Mouse (Mus musculus): ENCODE data around the gene Akap6. TPM values are rescaled to one million over a fixed set of nuclear protein-coding genes. Genes with fewer than 3 reads are reported as not detected.

Gene Akap6
- total and polyA plus RNA-seq, 3 experiments = not detected

GRCm38 (mm10) chr12:53032762-53033161 lies 333.6 kb downstream of the Akap6 start:
- Histone ChIP-seq H3K4me3 (ENCODE audit: control insufficient read depth in 1 of 2, insufficient read depth in 1 of 2, low read depth in 2 of 2, low read length in 2 of 2) (no peak overlapping the region), H3K36me3 (ENCODE audit: control insufficient read depth in 1 of 2, insufficient read depth in 2 of 2, low read length in 2 of 2) (no peaks in the 10 kb centered on the region), H3K4me1 (ENCODE audit: control insufficient read depth in 1 of 2, insufficient read depth in 2 of 2, low read length in 2 of 2) (no peaks in the 10 kb centered on the region), H3K9ac (ENCODE audit: control insufficient read depth, low read depth, low read length, poor library complexity, severe bottlenecking) (no peak overlapping the region), H3K9me3 (replicated peaks; ENCODE audit: insufficient read depth, low read length) (no peaks in the 10 kb centered on the region), H3K27ac (ENCODE audit: control insufficient read depth, low read depth, low read length) (no peak overlapping the region), H3K27me3 (ENCODE audit: control insufficient read depth in 1 of 2, insufficient read depth in 2 of 2, low read length in 2 of 2) (no peaks in the 10 kb centered on the region), H3K79me2 (ENCODE audit: control insufficient read depth, insufficient read depth, low read length, poor library complexity) (no peaks in the 10 kb centered on the region)
- TF ChIP-seq MAFK (IDR thresholded peaks at IDR 0.05; ENCODE audit: borderline replicate concordance, low read depth, low read length) = no peak
- no peak for TF ChIP-seq HCFC1 (IDR thresholded peaks at IDR 0.05; ENCODE audit: low read depth, low read length)
- TF ChIP-seq TAL1 (IDR thresholded peaks at IDR 0.05; ENCODE audit: low read length) = no peak
- TF ChIP-seq BHLHE40 (IDR thresholded peaks at IDR 0.05; ENCODE audit: borderline replicate concordance, low read depth, low read length) = no peak
- TF ChIP-seq CHD2 (IDR thresholded peaks at IDR 0.05; ENCODE audit: low read length) = no peak
- TF ChIP-seq CHD1 (IDR thresholded peaks at IDR 0.05; ENCODE audit: low read depth, low read length) = no peak
- no peak for TF ChIP-seq MYC (IDR thresholded peaks at IDR 0.05; ENCODE audit: low read depth, low read length)
- TF ChIP-seq MAZ (IDR thresholded peaks at IDR 0.05; ENCODE audit: low read depth, low read length) = no peak
- TF ChIP-seq USF2 (IDR thresholded peaks at IDR 0.05; ENCODE audit: borderline replicate concordance in 1 of 2, insufficient read depth in 1 of 2, low read depth in 1 of 2, low read length in 2 of 2) = no peak
- no peak for TF ChIP-seq MEF2A (IDR thresholded peaks at IDR 0.05; ENCODE audit: extremely low read depth, insufficient replicate concordance, low read depth, low read length, poor library complexity, severe bottlenecking)
- no peak for TF ChIP-seq TBP (IDR thresholded peaks at IDR 0.05; ENCODE audit: low read depth, low read length)
- no peak for DNase-seq (ENCODE audit: low read depth, low spot score)

GRCm38 (mm10) chr12:53033404-53033913 lies 334.3 kb downstream of the Akap6 start:
- DNase-seq (ENCODE audit: low read depth, low spot score) = no peak
- Histone ChIP-seq H3K79me2 (ENCODE audit: control insufficient read depth, insufficient read depth, low read length, poor library complexity) (no peaks in the 10 kb centered on the region), H3K27ac (ENCODE audit: control insufficient read depth, low read depth, low read length) (no peak overlapping the region), H3K9ac (ENCODE audit: control insufficient read depth, low read depth, low read length, poor library complexity, severe bottlenecking) (no peak overlapping the region), H3K4me3 (ENCODE audit: control insufficient read depth in 1 of 2, insufficient read depth in 1 of 2, low read depth in 2 of 2, low read length in 2 of 2) (no peak overlapping the region), H3K27me3 (ENCODE audit: control insufficient read depth in 1 of 2, insufficient read depth in 2 of 2, low read length in 2 of 2) (no peaks in the 10 kb centered on the region), H3K36me3 (ENCODE audit: control insufficient read depth in 1 of 2, insufficient read depth in 2 of 2, low read length in 2 of 2) (no peaks in the 10 kb centered on the region), H3K4me1 (ENCODE audit: control insufficient read depth in 1 of 2, insufficient read depth in 2 of 2, low read length in 2 of 2) (no peaks in the 10 kb centered on the region), H3K9me3 (replicated peaks; ENCODE audit: insufficient read depth, low read length) (no peaks in the 10 kb centered on the region)
- TF ChIP-seq POLR2AphosphoS5 (IDR thresholded peaks at IDR 0.05; ENCODE audit: borderline replicate concordance, low read depth, low read length) (no peak), SMC3 (IDR thresholded peaks at IDR 0.05; ENCODE audit: low read depth, low read length) (no peak), POLR2A (IDR thresholded peaks at IDR 0.05; ENCODE audit: control insufficient read depth in 1 of 2, insufficient read depth in 1 of 2, low read depth in 1 of 2, low read length in 2 of 2, poor library complexity in 1 of 2) (no peak), MAZ (IDR thresholded peaks at IDR 0.05; ENCODE audit: low read depth, low read length) (no peak), GABPA (IDR thresholded peaks at IDR 0.05; ENCODE audit: low read depth, low read length) (no peak), EP300 (IDR thresholded peaks at IDR 0.05; ENCODE audit: low read depth in 1 of 2, low read length in 2 of 2) (no peak), USF2 (IDR thresholded peaks at IDR 0.05; ENCODE audit: borderline replicate concordance in 1 of 2, insufficient read depth in 1 of 2, low read depth in 1 of 2, low read length in 2 of 2) (no peak), ZKSCAN1 (IDR thresholded peaks at IDR 0.05; ENCODE audit: low read depth, low read length) (no peak), NELFE (IDR thresholded peaks at IDR 0.05; ENCODE audit: low read depth, low read length) (no peak), MXI1 (IDR thresholded peaks at IDR 0.05; ENCODE audit: low read depth, low read length) (no peak), NRF1 (IDR thresholded peaks at IDR 0.05; ENCODE audit: insufficient read depth, low read depth, low read length, poor library complexity, severe bottlenecking) (no peak), E2F4 (IDR thresholded peaks at IDR 0.05; ENCODE audit: borderline replicate concordance, low read depth, low read length) (no peak), GATA1 (IDR thresholded peaks at IDR 0.05; ENCODE audit: low read depth, low read length) (no peak), UBTF (IDR thresholded peaks at IDR 0.05; ENCODE audit: borderline replicate concordance, insufficient read depth, low read depth, low read length) (no peak), MAFK (IDR thresholded peaks at IDR 0.05; ENCODE audit: borderline replicate concordance, low read depth, low read length) (no peak), USF1 (IDR thresholded peaks at IDR 0.05; ENCODE audit: low read depth, low read length) (no peak), TCF12 (IDR thresholded peaks at IDR 0.05; ENCODE audit: low read depth, low read length) (no peak), MYB (IDR thresholded peaks at IDR 0.05; ENCODE audit: low read depth, low read length) (no peak), SIN3A (IDR thresholded peaks at IDR 0.05; ENCODE audit: low read length) (no peak)
